Mouse (Mus musculus): ENCODE measurements around the gene Mien1.

Gene Mien1

GRCm38 (mm10) chr11:98438331-98439158 is at the start of gene Mien1:
Gene Mien1 (minus strand): TSS chr11:98438991.
- peak; percentile 81 for DNase-seq (ENCODE audit: low read depth, low spot score)

- DNase-seq (ENCODE audit: low read depth, low spot score), result no peak
These were observed 48.8 kb upstream of the Mien1 start for GRCm38 (mm10) chr11:98487526-98488040.

GRCm38 (mm10) chr11:98485749-98486148 is 47.0 kb upstream of the Mien1 start:
- no peak for DNase-seq (ENCODE audit: low read depth, low spot score)

GRCm38 (mm10) chr11:98482067-98482466 is 43.3 kb upstream of the Mien1 start:
- no peak for DNase-seq (ENCODE audit: low read depth, low spot score)

GRCm38 (mm10) chr11:98481231-98481630 is 42.4 kb upstream of the Mien1 start:
- no peak for DNase-seq (ENCODE audit: low read depth, low spot score)

- no peak for DNase-seq (ENCODE audit: low read depth, low spot score)
These were observed 41.2 kb upstream of the Mien1 start for GRCm38 (mm10) chr11:98479940-98480497.

- DNase-seq (ENCODE audit: low read depth, low spot score), result no peak
These were observed 40.5 kb upstream of the Mien1 start for GRCm38 (mm10) chr11:98479026-98479939.

- no peak for DNase-seq (ENCODE audit: low read depth, low spot score)
These were observed 38.4 kb upstream of the Mien1 start for GRCm38 (mm10) chr11:98477011-98477701.

- DNase-seq (ENCODE audit: low read depth, low spot score), result no peak
These were observed 37.6 kb upstream of the Mien1 start for GRCm38 (mm10) chr11:98476434-98476807.

GRCm38 (mm10) chr11:98475630-98476433 is 37.0 kb upstream of the Mien1 start:
- DNase-seq (ENCODE audit: low read depth, low spot score), result no peak

GRCm38 (mm10) chr11:98474967-98475366 is 36.2 kb upstream of the Mien1 start:
- no peak for DNase-seq (ENCODE audit: low read depth, low spot score)

- no peak for DNase-seq (ENCODE audit: low read depth, low spot score)
These were observed 35.2 kb upstream of the Mien1 start for GRCm38 (mm10) chr11:98473916-98474479.

- DNase-seq (ENCODE audit: low read depth, low spot score), result no peak
These were observed 33.9 kb upstream of the Mien1 start for GRCm38 (mm10) chr11:98472696-98473095.

- DNase-seq (ENCODE audit: low read depth, low spot score), result no peak
These were observed 32.0 kb upstream of the Mien1 start for GRCm38 (mm10) chr11:98470795-98471194.

- no peak for DNase-seq (ENCODE audit: low read depth, low spot score)
These were observed 31.2 kb upstream of the Mien1 start for GRCm38 (mm10) chr11:98469761-98470714.

GRCm38 (mm10) chr11:98464516-98464915 is 25.7 kb upstream of the Mien1 start:
- DNase-seq (ENCODE audit: low read depth, low spot score), result no peak

GRCm38 (mm10) chr11:98463911-98464310 is 25.1 kb upstream of the Mien1 start:
- no peak for DNase-seq (ENCODE audit: low read depth, low spot score)

GRCm38 (mm10) chr11:98462255-98462654 is 23.5 kb upstream of the Mien1 start:
- DNase-seq (ENCODE audit: low read depth, low spot score), result no peak

- no peak for DNase-seq (ENCODE audit: low read depth, low spot score)
These were observed 22.4 kb upstream of the Mien1 start for GRCm38 (mm10) chr11:98461109-98461720.
